Mouse (Mus musculus): ENCODE measurements around the gene Hipk4.

Hipk4 gene

GRCm38 (mm10) chr7:27522967-27523366 is at the start of gene Hipk4:
TSS of gene Hipk4 (plus strand) at chr7:27523267.
- DNase-seq (ENCODE audit: low read depth, low spot score) = no peak

GRCm38 (mm10) chr7:27473835-27474489 is 49.1 kb upstream of the Hipk4 start:
- DNase-seq (ENCODE audit: low read depth, low spot score) = no peak

DNA sequence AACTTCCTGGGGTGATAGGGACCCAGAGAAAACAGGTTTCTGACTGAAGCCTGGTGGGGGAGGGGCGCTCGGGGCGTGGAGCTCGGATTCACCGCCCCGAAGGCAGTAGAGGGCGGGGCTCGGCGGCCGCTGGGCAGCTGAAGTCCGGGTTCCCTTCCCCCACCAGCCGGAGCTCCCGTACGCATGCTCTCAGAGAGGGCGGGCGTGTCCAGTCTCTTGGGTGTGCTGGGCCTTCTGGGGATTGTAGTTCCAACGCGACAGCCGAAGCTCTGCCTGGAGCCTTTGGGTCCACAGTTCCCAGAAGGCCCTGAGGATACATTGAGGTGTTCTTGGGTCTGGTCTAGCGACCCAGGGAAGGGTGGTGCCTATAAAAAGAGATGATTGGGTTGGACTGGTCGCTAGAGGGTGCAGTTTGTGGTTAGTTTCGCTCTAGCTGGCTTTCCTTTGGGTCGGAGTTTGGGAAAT is 48.5 kb upstream of the Hipk4 start:
- peak; percentile 100 for DNase-seq (ENCODE audit: low read depth, low spot score)

GRCm38 (mm10) chr7:27475596-27475995 is 47.5 kb upstream of the Hipk4 start:
- DNase-seq (ENCODE audit: low read depth, low spot score) = no peak

- DNase-seq (ENCODE audit: low read depth, low spot score) = no peak
Measured at GRCm38 (mm10) chr7:27476098-27476635, 46.9 kb upstream of the Hipk4 start.

DNA sequence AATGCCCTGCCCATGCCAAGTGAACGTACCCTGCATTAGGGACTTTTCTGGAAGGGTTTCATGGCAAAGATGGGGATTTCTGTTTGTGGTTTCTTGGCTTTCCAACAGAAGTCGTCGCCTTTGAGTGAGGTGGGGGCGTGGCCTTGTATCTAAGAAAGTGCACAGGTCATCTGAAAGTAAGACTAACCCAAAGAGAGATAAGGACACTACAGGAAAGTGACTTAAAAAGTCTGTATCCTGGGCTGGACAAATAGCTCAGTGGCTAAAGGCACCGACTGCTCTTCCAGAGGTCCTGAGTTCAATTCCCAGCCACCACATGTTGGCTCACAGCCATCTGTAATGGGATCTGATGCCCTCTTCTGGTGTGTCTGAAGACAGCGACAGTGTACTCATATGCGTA is 44.5 kb upstream of the Hipk4 start:
- DNase-seq (ENCODE audit: low read depth, low spot score) = no peak

DNA sequence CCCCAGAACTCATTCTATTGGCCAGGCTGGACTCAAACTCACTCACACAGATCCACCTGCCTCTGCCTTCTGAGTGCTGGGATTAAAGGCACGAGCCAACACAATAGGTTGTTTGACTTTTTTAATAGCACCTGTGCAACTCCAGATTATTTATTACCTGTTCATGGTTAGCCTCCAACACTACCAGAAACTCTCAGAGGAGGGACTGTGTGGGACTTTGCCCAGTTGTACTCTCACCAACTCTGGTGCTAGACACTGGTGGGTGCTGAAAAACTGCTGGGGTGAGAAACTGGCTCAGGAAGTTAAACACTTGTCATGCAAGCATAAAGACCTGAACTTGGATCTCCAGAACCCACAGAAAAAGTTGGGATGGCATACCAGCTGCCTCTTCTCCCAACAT is 43.3 kb upstream of the Hipk4 start:
- no peak for DNase-seq (ENCODE audit: low read depth, low spot score)

DNA sequence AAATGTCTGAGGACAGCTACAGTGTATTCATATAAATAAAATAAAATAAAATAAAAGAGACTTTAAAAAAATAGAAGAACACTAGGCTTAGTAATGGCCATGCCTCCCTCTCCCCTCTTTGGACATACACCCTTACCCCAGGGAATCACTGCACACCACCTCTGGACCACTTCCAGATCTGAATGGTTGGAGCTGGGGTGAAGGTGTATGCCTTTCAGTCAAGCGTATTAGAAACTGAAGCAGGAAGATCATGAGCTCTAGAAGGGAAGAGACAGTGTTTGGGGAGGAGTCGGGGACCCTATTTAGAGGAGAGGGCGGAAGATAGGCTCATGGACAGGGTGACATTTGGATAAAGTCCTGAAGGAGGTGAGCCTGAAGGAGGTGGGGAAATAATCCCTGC is 42.6 kb upstream of the Hipk4 start:
- no peak for DNase-seq (ENCODE audit: low read depth, low spot score)

- peak; percentile 42 for DNase-seq (ENCODE audit: low read depth, low spot score)
Measured at GRCm38 (mm10) chr7:27480927-27481626, 42.0 kb upstream of the Hipk4 start.

- peak; percentile 91 for DNase-seq (ENCODE audit: low read depth, low spot score)
Measured at GRCm38 (mm10) chr7:27481627-27481969, 41.5 kb upstream of the Hipk4 start.

DNA sequence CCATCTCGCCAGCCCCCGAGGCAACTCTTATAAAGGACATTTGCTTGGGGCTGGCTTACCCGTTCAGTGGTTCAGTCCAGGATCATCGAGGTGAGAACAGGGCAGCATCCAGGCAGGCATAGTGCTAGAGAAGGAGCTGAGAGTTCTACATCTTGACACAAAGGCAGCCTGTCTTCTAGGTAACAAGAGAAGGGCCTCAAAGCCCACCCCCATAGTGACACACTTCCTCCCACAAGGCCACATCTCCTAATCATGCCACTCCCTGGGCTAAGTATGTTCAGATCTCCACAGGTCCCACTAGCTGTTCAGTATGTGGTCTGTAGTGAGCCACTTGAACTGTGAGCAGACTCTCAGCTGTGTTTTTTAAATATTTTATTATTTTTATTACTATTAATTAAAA is 39.2 kb upstream of the Hipk4 start:
- no peak for DNase-seq (ENCODE audit: low read depth, low spot score)

DNA sequence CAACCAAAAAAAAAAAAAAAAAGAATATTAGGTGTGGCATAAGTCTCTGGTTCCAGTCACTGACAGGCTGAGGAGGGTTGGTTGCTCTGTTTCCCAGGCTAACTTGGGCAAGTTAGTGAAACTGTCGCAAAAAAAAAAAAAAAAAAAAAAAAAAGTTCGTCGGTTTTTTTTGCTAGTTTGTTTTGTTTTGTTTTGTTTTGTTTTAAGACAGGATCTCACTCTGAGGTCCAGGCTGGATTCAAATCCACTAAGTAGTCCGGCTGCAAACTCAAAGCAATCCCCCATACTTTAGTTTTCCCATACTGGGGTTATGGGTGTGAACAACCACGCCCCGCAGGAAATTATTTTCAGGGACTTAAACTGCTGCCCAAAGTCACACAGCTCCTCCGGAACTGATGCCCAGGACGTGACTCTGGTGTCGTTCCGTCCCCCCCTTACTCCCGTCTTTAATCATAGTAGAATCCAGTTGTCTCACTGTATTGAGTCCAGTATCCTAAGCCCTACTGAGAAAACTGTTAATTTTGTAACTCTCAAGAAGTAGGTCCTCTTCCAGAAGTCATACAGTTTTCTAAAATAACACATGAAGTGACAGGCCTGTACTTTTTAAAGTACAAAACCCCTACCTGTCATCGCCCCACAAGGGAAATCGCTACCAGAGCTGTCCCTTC is 36.8 kb upstream of the Hipk4 start:
- DNase-seq (ENCODE audit: low read depth, low spot score) = no peak

- DNase-seq (ENCODE audit: low read depth, low spot score) = peak; percentile 100
Measured at GRCm38 (mm10) chr7:27486770-27487697, 36.0 kb upstream of the Hipk4 start, which contains the start of gene Sertad1. TSS of gene Sertad1 (plus strand) at chr7:27486910.

GRCm38 (mm10) chr7:27487740-27488268 is 35.3 kb upstream of the Hipk4 start:
- DNase-seq (ENCODE audit: low read depth, low spot score) = peak; percentile 77

DNA sequence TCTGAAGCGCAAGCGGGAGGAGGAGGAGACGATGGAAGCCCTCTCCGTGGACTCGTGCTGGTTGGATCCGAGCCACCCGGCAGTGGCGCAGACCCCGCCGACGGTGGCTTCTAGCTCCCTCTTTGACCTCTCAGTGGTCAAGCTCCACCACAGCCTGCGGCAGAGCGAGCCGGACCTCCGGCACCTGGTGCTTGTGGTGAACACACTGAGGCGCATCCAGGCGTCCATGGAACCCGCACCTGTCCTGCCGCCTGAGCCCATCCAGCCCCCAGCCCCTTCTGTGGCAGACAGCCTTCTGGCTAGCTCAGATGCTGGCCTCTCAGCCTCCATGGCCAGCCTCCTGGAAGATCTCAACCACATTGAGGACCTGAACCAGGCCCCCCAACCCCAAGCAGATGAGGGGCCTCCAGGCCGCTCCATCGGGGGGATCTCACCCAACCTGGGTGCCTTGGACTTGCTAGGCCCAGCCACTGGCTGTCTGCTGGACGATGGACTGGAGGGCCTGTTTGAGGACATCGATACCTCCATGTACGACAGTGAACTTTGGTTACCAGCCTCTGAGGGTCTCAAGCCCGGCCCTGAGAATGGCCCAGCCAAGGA is 33.7 kb upstream of the Hipk4 start:
- no peak for DNase-seq (ENCODE audit: low read depth, low spot score)

DNA sequence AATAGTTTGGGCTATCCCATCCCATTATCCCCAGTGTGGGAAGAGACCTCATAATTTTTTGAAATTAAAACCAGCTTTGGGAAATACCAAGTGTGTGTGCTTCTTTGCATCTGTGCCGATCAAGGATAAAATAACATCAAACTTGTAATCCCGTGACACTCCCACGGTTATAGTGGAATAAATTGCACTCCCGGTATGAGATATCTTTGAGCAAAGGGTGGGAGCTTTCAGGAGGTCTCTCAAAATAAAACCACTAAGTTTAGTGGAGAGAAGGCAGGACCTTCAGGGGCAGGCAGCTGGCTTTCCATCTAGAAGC is 32.9 kb upstream of the Hipk4 start:
- DNase-seq (ENCODE audit: low read depth, low spot score) = no peak

DNA sequence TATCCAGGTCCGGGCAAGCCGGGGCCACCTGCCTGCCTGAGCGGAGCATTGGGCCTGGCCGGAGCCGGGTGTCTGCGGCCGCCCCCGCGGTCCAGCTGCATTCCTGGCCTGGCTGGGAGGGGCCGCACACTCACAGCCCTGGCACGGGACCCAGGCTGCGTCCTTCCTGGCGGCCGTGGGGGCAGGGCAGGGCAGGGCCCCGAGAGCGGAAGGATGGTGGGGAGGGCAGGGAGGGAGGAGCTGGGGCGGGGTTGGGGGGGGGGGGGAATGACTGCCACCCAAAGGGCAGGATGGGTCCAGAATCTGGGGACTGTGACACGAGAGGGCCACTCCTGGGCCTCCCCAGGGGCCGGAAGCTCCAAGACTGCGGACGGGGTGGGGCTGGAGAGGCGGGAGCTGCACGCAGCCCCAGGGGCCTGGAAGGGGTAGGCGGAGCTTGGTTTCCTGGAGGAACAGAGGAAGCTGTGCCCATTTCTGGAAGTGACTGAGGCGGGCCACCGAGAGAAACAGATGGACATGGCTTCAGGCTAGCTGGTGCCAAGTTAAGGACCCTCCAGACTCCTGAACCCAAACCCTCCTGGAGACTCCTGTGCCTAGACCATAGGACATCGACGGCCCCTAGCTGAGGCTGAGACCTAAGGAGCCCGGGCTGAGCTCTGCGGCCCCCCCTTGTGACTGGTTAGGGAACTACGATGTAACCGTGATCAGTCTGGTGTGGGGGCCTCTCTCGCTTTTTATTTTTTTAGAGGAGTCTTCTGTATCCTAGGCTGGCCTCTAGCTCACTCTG is 32.3 kb upstream of the Hipk4 start:
- DNase-seq (ENCODE audit: low read depth, low spot score) = peak; percentile 93

GRCm38 (mm10) chr7:27491856-27492255 is 31.2 kb upstream of the Hipk4 start:
- no peak for DNase-seq (ENCODE audit: low read depth, low spot score)

DNA sequence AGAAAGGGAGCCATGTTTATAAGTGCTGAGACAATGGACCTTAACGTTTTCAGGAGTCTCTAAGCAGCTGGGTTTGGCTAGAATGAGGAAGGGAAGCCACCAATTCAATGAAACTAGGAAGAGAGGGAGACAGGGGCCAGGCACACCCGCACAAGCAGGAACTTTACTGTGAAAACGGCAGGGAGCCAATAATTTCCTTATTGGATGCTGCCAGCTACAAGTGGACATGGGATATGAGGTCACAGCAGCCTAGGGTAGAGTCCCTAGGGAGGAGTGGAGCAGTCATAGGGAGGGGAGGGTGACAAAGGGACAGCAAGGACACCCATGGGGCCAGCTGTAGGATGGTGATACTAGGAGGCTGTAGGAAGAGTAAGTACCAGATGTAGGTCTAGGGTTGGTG is 30.0 kb upstream of the Hipk4 start:
- DNase-seq (ENCODE audit: low read depth, low spot score) = no peak

DNA sequence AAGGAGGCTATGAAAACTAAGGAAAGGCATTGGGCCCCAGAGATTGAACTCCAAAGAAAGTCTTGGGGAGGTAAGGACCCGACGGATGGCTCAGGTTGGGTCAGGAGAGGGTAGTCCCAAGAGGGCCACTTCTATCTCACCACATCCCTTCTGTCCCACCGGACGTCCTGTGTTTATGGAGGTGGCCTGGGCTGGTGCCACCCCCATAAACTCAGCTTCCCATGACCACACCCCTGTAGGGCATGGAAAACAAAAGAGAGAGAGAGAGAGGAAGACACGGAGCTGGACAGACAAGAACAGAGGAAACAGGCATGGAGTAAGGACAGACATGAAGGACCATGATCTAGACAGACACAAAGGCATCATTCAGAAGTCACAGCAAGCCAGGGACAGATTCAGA is 29.6 kb upstream of the Hipk4 start:
- DNase-seq (ENCODE audit: low read depth, low spot score) = no peak

All from brain, adult 2 months (tissue).